Mouse (Mus musculus): ENCODE results near the gene Ina. TPM values are rescaled to one million over a fixed set of nuclear protein-coding genes. Genes with fewer than 3 reads are reported as not detected.
A peak's percentile ranks its signal among the peaks of the same experiment; 100 is the strongest.
"Not testable (repeated sequence)": the region's sequence is repeated elsewhere in the genome, so short reads cannot be mapped to it uniquely, and the experiment has no call there.

The Ina gene
- polyA plus RNA-seq, 1 experiment from 2014 or later = 333 TPM

- H3K9me3 ChIP-seq = no peaks in the 10 kb centered on the region
- H3K27ac ChIP-seq (replicated peaks) = no peak overlapping the region
- no peak overlapping the region for H3K4me3 ChIP-seq
- 42% methylated on average over 16 of the region's 16 CpGs for WGBS
- no peak overlapping the region for H3K9ac ChIP-seq (replicated peaks)
- no peaks in the 10 kb centered on the region for H3K36me3 ChIP-seq
- no peak overlapping the region for H3K4me2 ChIP-seq (replicated peaks)
- no peaks in the 10 kb centered on the region for H3K4me1 ChIP-seq
- ATAC-seq (replicated peaks) = no peak
- no peaks in the 10 kb centered on the region for H3K27me3 ChIP-seq
These were observed 26.0 kb upstream of the Ina start for GRCm38 (mm10) chr19:46988231-46989087.

DNA sequence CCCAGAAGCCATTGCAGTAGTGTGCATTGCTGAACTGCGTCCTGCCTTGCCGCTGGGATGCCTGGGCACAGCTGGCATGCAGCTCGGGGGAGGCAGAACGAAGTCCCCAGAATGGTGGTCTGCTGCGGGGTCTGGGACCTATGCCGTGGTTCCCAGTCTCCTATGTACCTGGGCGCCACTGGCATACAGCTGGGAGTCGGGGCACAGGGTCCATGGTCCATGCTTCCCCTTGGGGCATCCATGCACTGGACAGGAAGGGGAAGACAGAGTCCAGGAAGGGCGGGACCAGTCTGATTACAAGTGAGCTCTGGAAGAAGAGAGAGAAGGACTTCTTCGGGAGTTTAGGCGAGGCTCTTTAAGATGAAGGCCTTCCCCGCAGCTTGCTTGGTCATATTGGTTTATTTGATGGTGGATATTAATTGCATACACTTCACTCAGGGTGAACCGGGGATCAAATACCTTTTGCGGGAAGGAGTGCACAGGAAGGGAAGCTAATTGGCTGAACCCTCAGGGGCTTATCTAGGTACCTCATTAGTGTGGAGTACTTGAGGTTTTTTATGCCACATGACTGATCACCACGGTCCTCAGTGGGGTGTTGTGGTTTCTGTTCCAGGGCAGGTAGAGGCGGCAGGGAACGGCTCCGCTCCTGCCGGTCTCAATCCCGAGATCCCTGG, 24.9 kb upstream of the Ina start:
- ATAC-seq (replicated peaks) = no peak
- Histone ChIP-seq H3K27me3 (no peaks in the 10 kb centered on the region), H3K36me3 (no peaks in the 10 kb centered on the region), H3K9me3 (no peaks in the 10 kb centered on the region), H3K4me1 (no peaks in the 10 kb centered on the region), H3K4me3 (no peak overlapping the region), H3K9ac (replicated peaks) (no peak overlapping the region), H3K27ac (replicated peaks) (no peak overlapping the region), H3K4me2 (replicated peaks) (no peak overlapping the region)
- WGBS = 71% methylated on average over 20 of the region's 20 CpGs

DNA sequence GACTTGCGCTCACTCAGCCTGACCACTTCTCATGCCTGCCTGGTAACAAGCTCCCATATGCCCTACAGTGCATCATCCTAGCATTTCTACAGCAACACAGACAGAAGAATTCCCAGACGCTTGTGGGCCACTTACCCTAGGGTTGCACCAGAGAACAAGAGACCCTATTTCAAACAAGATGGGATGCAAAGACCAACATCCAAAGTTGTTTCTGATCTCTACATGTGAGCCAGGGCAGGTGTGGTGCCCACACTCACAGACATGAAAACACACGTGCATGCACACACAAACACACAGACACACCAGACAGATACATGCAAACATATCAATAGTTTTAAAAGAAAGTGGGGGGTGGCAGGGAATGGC, 24.4 kb upstream of the Ina start:
- Histone ChIP-seq H3K9me3 (no peaks in the 10 kb centered on the region), H3K4me1 (no peaks in the 10 kb centered on the region), H3K27ac (replicated peaks) (no peak overlapping the region), H3K9ac (replicated peaks) (no peak overlapping the region), H3K27me3 (no peaks in the 10 kb centered on the region), H3K4me2 (replicated peaks) (no peak overlapping the region), H3K4me3 (no peak overlapping the region), H3K36me3 (no peaks in the 10 kb centered on the region)
- WGBS = 83% methylated on average over 3 of the region's 3 CpGs
- no peak for ATAC-seq (replicated peaks)

GRCm38 (mm10) chr19:46990625-46991024, 23.9 kb upstream of the Ina start:
- H3K9me3 ChIP-seq; H3K4me1 ChIP-seq; H3K27ac ChIP-seq (replicated peaks); H3K27me3 ChIP-seq; H3K9ac ChIP-seq (replicated peaks); H3K36me3 ChIP-seq; H3K4me3 ChIP-seq; H3K4me2 ChIP-seq (replicated peaks); ATAC-seq (replicated peaks): not testable (repeated sequence)
- 77% methylated on average over 8 of the region's 8 CpGs for WGBS

DNA sequence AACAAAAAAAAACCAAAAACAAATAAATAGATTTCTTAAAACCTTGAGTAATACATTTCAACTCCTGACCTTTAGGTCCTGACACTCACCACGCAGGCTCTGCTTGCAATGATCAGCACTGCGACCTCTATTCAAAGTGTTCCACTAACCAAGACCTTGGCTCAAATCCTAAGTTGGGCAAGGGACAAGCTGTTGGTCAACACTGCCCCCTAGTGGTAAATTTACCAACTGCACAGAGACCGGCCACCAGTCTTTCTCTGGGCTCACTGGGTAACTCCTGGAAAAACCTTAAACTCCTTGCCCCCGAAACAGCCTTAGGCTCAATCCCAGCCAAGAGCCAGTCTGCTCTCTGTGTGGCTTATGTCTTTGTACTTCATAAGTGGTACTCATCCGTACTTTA, 23.4 kb upstream of the Ina start:
- Histone ChIP-seq H3K9ac (replicated peaks) (no peak overlapping the region), H3K36me3 (no peaks in the 10 kb centered on the region), H3K4me1 (no peaks in the 10 kb centered on the region), H3K9me3 (no peaks in the 10 kb centered on the region), H3K27ac (replicated peaks) (no peak overlapping the region), H3K4me2 (replicated peaks) (no peak overlapping the region), H3K4me3 (no peak overlapping the region), H3K27me3 (no peaks in the 10 kb centered on the region)
- ATAC-seq (replicated peaks) = no peak
- 11% methylated on average over 5 of the region's 5 CpGs for WGBS

GRCm38 (mm10) chr19:46992329-46992728, 22.2 kb upstream of the Ina start:
- H3K9me3 ChIP-seq; H3K4me2 ChIP-seq (replicated peaks); H3K27ac ChIP-seq (replicated peaks); H3K27me3 ChIP-seq; H3K4me3 ChIP-seq; H3K36me3 ChIP-seq; ATAC-seq (replicated peaks); H3K9ac ChIP-seq (replicated peaks); H3K4me1 ChIP-seq: not testable (repeated sequence)
- 77% methylated on average over 4 of the region's 4 CpGs for WGBS

DNA sequence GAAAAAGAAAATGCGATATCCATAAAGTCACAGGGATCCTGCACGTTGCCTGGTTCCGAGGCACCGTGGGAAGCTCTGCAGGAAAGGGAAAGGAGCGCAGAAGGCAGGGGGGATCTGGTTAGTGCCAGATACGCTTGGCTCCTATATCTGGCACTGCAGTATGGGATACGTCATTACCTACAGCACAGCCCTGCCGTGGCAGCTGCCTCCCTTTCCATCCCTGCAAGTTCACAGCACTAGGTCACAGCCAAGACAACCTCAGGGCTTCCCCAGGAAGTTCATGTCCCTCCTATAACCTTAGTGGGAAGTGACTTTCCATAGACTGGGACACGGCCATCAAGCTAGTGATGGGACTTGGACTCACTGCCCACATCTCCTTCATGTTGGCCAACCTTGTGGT, 18.4 kb upstream of the Ina start:
- 89% methylated on average over 9 of the region's 9 CpGs for WGBS
- H3K4me3 ChIP-seq = no peak overlapping the region
- no peak overlapping the region for H3K27ac ChIP-seq (replicated peaks)
- H3K36me3 ChIP-seq = no peaks in the 10 kb centered on the region
- H3K4me2 ChIP-seq (replicated peaks) = no peak overlapping the region
- ATAC-seq (replicated peaks) = no peak
- 0 out of 2 replicates have a peak, but pooled peaks cover 4% of the 10 kb centered on the region for H3K4me1 ChIP-seq
- H3K9me3 ChIP-seq = no peaks in the 10 kb centered on the region
- no peak overlapping the region for H3K9ac ChIP-seq (replicated peaks)
- H3K27me3 ChIP-seq = no peaks in the 10 kb centered on the region

DNA sequence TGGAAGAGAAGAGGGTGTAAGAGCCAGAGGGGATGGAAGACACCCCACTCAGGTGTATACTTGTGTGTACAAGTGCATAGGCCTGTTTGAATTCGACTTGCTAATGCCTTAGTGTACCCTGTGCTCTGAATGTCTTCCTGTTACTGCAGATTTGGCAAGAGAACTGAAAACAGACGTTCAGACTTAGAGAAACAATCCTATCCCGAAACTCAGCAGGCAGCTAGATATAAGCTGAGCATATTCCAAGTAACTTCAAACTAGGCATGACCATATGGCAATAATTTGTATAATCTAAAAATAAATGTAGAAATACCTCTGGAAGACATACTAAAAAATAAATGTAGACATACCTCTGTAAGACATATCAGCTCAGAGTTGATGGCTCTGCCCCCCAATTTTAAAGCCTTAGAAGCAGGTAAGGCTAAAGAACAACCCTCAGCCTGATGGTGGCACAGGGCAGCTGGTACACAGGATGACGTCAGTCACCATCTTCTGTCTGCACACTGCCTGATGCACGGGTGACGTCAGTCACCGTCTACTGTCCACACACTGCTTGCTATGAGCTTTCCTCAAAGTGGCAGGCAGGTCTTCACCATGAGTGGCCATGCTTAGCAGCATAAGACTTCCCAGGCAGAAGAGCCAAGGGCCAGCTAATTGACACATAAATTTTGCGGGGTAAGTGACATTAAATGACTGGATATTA, 16.2 kb upstream of the Ina start:
- H3K4me1 ChIP-seq = 0 out of 2 replicates have a peak, but pooled peaks cover 4% of the 10 kb centered on the region
- H3K27ac ChIP-seq (replicated peaks) = peak overlapping the region; percentile 77
- no peak overlapping the region for H3K4me2 ChIP-seq (replicated peaks)
- WGBS = 74% methylated on average over 8 of the region's 8 CpGs
- no peaks in the 10 kb centered on the region for H3K27me3 ChIP-seq
- H3K9me3 ChIP-seq = no peaks in the 10 kb centered on the region
- H3K9ac ChIP-seq (replicated peaks) = no peak overlapping the region
- H3K36me3 ChIP-seq = no peaks in the 10 kb centered on the region
- H3K4me3 ChIP-seq = no peak overlapping the region
- ATAC-seq (replicated peaks) = 0 out of 2 replicates have a peak, but pooled peaks have one; percentile 53

DNA sequence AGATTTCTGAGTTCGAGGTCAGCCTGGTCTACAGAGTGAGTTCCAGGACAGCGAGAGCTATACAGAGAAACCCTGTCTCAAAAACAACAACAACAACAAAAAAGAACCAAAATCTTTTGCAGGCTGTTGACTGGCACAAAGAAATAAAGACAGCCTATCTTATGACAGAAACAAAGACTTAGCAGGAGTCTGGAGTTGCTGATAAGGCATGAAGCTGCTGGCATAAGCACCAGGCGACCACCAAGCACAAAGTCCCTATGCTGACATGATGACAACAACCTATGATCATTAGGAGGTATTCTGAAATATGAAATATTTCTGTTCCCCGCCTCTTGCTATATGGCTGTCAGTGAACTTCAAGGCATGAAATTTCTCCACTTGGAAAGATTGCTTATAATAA, 15.5 kb upstream of the Ina start:
- 0 out of 2 replicates have a peak, but pooled peaks cover 4% of the 10 kb centered on the region for H3K4me1 ChIP-seq
- H3K36me3 ChIP-seq = no peaks in the 10 kb centered on the region
- peak overlapping the region; percentile 77; the same call in 1 of the 2 replicates for H3K27ac ChIP-seq (replicated peaks)
- H3K9ac ChIP-seq (replicated peaks) = no peak overlapping the region
- no peak overlapping the region for H3K4me2 ChIP-seq (replicated peaks)
- no peak for ATAC-seq (replicated peaks)
- no peaks in the 10 kb centered on the region for H3K9me3 ChIP-seq
- WGBS = 73% methylated on average over 4 of the region's 4 CpGs
- no peak overlapping the region for H3K4me3 ChIP-seq
- H3K27me3 ChIP-seq = no peaks in the 10 kb centered on the region

- H3K27ac ChIP-seq (replicated peaks) = no peak overlapping the region
- WGBS = 88% methylated on average over 6 of the region's 6 CpGs
- no peaks in the 10 kb centered on the region for H3K9me3 ChIP-seq
- no peak overlapping the region for H3K4me3 ChIP-seq
- no peak overlapping the region for H3K9ac ChIP-seq (replicated peaks)
- 0 out of 2 replicates have a peak, but pooled peaks cover 4% of the 10 kb centered on the region for H3K4me1 ChIP-seq
- no peak for ATAC-seq (replicated peaks)
- H3K4me2 ChIP-seq (replicated peaks) = no peak overlapping the region
- H3K27me3 ChIP-seq = no peaks in the 10 kb centered on the region
- no peaks in the 10 kb centered on the region for H3K36me3 ChIP-seq
These were observed 14.7 kb upstream of the Ina start for GRCm38 (mm10) chr19:46999753-47000152.

DNA sequence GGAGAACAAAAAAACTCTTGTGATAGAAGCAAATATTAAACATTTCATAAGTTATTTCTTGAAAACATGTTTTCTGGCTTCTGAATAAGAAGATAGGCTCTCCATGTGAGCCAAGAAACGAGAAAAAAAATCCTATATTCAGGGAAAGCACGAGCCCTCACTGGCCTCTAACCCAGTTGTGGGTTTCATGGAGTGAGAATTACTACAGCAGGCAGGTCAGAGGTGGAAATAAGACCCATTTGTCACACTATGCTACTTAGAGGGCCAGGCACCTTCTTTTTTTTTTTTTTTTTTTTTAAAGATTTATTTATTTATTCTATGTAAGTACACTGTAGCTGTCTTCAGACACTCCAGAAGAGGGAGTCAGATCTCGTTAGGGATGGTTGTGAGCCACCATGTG, 14.1 kb upstream of the Ina start:
- ATAC-seq (replicated peaks); H3K36me3 ChIP-seq; H3K27me3 ChIP-seq; H3K9ac ChIP-seq (replicated peaks); H3K9me3 ChIP-seq; H3K27ac ChIP-seq (replicated peaks); H3K4me3 ChIP-seq; H3K4me1 ChIP-seq; H3K4me2 ChIP-seq (replicated peaks): not testable (repeated sequence)
- WGBS = 74% methylated on average over 3 of the region's 3 CpGs
